Mouse (Mus musculus): ENCODE data around the gene Igfbp4. TPM values are rescaled to one million over a fixed set of nuclear protein-coding genes. Genes with fewer than 3 reads are reported as not detected.

Igfbp4 gene
- total RNA-seq, 2 experiments from 2014 or later = 78.1 to 83.3 TPM

DNA sequence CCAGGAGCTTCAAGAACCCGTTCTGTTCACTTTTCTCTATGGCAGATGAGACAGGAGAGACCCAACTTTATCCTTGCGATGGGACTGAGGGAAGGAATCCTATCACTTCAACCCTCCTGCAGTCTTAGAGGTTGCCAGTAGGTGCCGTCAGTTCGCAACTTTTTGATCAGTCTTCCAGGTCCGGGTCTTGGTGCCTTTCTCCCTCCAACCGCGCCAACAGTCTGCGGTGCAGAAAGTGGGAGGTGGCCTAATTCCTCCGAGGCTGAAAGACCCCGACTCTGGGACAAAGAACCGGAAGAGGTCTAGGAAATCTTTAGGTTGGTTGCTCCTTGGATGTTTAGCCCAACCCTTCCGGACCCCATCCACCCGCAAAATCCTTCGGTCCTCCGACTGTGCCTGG, 1.3 kb upstream of the Igfbp4 start:
- intact Hi-C loops (cut with DNase I) = loop anchor here (2.0 to 5.0 kb wide), 3 partner anchors 57 to 109 kb away; partner anchors contain the start of gene Gjd3
- peak; percentile 81 to 86 for DNase-seq (ENCODE audit: extremely low spot score in 1 of 2, low spot score in 2 of 2)

DNA sequence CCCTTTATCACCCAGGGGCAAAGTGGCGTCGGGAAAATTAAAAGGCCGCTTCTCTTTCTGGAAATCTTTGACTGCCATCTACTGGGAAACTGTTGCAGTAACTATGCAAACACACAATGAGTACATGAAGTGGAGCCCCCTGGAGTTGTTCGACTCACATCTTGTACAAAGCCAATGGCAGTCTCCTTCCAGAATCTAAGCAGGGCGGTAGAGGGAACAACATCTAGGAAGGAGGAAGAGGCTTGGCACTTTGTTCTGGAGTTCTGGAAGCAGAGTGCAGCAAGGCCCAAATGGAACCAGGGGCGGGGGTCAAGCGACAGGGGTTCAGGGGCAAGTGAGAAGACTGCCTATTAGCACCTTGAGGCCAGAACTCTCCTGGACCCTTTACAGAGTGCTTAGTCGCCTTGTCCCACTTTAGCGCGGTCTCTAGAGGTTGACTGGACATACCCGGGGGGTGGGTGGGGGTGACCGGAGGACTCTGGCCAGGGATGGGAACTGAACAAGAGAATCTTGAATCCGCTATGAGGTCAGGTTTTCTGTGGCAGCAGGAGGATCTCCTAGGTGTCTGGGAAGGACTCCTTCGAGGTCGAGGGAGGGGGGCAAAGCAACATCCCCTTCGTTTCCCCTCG, 584 bp upstream of the Igfbp4 start:
- intact Hi-C loops (cut with DNase I) = loop anchor here (2.0 kb wide), 2 partner anchors 82 to 108 kb away; no protein-coding TSS in a partner anchor
- DNase-seq (ENCODE audit: extremely low spot score in 1 of 2, low spot score in 2 of 2) = peak; percentile 50 to 51

DNA sequence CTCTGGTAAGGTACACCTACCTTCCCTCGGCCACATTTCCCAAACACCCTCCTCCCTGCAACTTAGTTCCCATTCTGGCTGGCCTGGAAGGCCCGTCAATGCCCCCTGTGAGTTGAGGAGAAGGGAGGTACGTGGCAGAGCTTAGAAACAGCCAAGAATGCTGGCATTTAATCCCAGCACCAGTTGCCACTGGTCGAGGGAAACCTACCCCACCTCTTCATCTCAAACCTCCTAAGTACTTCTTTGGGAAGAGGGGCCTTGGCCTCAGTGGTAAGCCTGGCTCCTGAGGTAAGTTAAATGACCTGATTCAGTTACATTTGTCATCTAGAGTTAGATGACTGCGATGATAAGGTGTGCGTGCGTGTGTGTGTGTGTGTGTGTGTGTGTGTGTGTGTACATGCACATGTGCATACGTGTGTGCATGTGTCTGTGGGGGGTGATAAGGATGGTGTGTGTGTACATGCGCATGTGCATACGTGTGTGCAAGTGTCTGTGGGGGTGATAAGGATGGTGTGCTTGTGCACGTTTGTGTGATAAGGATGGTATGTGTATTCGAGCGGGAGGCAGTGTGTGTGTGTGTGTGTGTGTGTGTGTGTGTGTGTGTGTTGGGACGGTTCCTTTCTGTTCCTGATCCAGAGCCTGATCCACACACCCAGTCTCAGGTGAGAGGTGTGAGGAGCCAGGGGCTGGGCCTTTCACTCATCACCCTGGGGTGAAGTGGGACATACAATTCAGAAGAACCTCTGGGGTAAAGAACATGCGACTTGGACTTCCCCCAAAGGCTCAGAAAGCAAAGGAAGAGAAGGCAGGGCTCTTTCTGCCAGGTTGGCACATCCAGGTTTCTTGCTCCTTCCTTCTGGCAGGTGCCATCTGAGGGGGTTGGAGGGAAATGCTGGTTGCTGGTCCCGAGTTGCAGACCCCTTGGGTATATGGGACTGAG, 1.1 kb downstream of the Igfbp4 start:
- DNase-seq (ENCODE audit: extremely low spot score in 1 of 2, low spot score in 2 of 2) = no peak
- intact Hi-C loops (cut with DNase I) = loop anchor here (2.0 kb wide), 2 partner anchors 81 to 107 kb away; no protein-coding TSS in a partner anchor

DNA sequence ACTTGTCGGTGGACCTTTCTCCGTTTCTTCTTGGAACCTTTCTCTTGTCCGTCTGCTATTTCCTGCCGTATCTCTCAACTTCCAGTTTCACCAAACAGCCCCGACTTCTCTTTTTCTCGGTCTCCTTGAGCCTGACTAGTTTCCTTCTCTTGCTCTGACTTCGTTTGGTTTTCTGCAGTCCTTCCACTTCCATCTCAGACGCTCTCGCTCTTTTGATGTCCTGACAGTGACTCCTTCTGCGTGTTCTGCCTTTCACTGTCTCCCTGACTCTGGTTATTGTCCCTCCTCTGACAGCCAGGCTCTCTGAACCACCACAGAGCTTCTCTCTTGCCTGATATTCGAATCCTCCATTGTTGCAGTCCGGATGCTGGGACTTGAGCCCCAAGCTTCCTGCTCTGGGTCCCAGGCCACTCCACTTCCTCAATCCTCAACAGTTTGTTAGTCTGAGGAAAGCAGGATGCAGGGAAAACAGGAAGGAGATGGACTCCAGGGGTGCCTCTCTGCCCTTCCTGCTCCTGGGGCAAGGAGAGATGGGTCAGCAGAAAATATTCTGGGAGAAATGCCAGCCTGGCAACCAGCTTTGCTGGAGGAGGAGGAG, 1.9 kb downstream of the Igfbp4 start:
- peak in 1 of 2 experiments; percentile 64 for DNase-seq (ENCODE audit: extremely low spot score in 1 of 2, low spot score in 2 of 2)
- intact Hi-C loops (cut with DNase I) = no loop called here

DNA sequence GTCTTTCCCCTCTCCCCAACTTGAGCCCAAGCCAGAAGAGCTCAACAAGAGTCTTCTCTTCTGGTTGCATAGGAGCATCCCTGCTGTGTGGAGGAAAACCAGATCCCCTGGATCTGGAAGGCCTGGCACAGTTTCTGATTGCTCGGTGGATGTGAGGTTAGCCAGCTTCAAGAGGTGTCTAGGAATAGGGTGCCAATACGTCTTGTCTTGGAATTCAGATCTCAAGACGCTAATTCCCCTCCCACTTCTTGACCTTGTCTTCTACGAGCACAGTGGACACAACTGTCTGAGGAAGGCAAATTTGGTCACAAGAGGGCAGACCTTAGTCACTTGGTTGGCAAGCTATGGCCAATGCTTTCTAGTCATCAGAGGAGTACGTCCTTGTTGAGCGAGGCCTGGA, 2.6 kb downstream of the Igfbp4 start:
- intact Hi-C loops (cut with DNase I) = no loop called here
- DNase-seq (ENCODE audit: extremely low spot score in 1 of 2, low spot score in 2 of 2) = no peak

DNA sequence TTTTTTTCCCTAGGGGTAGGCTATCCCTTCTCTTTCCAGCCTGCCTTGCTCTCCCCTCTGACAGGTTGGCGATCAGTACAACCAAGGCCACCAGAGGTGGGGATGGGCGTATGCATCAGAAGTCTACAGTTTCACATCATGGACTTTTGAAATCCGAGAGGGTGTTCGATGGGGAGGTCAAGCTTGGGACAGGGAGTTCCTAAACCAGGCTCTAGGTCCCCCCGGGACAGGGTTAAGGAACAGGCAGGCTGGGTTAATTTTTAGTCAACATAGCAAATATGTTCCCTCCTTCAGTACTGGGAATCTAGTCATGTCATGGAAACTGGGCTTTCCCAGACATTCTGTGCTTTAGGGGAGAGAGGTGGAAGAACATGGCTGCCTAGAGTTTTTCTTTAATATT, 3.3 kb downstream of the Igfbp4 start:
- no peak for DNase-seq (ENCODE audit: extremely low spot score in 1 of 2, low spot score in 2 of 2)
- intact Hi-C loops (cut with DNase I) = no loop called here

DNA sequence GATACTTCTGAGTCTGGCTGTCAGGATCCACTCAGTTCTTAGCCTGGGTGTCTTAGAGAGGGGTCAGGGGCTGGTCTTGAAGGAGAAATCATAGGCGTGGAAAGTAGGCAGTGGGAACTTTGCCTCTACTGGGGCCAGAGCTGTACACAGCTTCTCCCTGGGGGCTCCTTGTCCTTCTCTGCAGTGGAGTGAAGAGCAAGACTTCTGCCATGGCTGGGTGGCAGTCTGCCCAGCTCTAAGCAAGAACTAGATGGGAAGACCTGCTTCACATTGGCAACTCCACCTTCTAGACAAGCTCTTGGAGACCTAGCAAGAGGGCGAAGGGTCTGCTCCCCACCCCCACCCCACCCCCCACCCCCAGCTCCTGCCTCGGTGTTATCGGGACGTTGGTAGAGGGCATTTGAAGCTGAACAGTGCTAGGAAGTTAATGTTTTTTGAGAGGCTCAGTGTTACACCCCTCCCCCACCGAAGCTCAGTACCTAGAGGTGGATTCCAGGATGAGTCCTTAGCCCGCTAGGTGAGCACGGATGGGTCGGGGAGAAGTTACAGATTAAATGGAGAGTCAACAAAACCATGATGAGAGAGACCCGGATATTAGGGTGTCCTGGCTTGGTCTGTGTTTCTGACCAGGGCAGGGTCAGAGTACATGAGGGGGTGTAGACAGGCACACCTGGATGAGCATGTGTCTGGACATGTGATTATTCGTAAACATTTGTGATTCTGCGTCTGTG, 4.3 kb downstream of the Igfbp4 start:
- no peak for DNase-seq (ENCODE audit: extremely low spot score in 1 of 2, low spot score in 2 of 2)
- intact Hi-C loops (cut with DNase I) = no loop called here

DNA sequence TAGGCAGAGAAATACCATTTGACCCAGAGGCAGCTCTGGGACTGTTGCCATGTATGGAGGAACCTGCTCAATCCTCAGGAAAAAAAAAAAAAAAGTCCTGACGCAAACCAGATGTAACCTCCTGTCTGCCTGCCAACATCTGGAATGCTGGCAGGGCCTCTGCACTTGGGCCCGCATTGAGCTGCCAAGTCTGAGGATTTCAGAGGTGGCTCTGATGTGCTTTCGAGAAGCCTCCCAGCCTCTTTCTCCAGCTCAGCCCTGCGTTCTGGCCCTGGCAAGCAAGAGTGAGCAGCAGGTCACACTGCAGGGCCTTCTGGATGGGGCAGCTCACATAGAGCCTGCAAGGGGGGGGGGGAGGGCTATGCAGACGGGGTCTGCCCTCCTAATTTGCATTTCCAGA, 6.1 kb downstream of the Igfbp4 start:
- intact Hi-C loops (cut with DNase I) = no loop called here
- DNase-seq (ENCODE audit: extremely low spot score in 1 of 2, low spot score in 2 of 2) = peak in 1 of 2 experiments; percentile 67

DNA sequence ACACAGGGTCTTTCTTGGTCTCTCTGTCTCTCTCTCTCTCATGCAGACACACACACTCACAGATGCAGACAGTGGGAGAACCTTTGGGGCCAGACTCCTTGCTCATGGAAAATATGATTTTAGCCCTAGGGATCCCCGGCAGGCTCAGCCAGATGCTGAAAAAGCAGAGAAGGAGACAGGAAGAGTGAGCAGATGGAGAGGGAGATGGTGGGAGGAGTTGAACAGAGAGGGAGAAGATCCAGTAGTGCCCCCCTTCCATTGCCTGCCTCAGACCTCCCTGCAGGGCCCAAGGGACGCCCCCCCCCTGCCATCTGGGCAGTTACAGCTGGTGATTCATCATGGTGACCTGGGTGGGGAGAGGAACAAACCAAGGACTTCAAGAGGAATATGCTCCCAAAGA, 6.6 kb downstream of the Igfbp4 start:
- DNase-seq (ENCODE audit: extremely low spot score in 1 of 2, low spot score in 2 of 2) = no peak
- intact Hi-C loops (cut with DNase I) = no loop called here

DNA sequence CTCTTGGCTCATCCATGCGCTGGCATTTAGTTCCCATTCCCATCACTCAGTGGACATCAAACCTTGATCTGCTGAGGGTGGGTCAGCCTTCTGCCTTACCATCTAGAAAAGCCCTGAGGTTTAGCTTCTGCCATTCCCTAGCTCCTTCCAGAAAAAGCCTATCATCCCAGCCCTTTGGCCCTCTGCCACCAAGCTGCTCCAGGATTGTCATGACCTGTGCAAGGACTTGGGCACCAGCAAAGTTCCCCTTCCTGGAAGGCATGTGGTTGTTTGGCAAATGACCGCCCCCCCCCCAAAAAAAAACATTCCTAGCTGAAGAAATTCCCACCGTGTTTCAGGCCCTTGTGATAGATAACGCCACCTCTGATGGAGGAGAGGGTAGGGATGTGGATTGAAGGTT, 14.1 kb downstream of the Igfbp4 start:
- intact Hi-C loops (cut with DNase I) = no loop called here
- DNase-seq (ENCODE audit: extremely low spot score in 1 of 2, low spot score in 2 of 2) = no peak

DNA sequence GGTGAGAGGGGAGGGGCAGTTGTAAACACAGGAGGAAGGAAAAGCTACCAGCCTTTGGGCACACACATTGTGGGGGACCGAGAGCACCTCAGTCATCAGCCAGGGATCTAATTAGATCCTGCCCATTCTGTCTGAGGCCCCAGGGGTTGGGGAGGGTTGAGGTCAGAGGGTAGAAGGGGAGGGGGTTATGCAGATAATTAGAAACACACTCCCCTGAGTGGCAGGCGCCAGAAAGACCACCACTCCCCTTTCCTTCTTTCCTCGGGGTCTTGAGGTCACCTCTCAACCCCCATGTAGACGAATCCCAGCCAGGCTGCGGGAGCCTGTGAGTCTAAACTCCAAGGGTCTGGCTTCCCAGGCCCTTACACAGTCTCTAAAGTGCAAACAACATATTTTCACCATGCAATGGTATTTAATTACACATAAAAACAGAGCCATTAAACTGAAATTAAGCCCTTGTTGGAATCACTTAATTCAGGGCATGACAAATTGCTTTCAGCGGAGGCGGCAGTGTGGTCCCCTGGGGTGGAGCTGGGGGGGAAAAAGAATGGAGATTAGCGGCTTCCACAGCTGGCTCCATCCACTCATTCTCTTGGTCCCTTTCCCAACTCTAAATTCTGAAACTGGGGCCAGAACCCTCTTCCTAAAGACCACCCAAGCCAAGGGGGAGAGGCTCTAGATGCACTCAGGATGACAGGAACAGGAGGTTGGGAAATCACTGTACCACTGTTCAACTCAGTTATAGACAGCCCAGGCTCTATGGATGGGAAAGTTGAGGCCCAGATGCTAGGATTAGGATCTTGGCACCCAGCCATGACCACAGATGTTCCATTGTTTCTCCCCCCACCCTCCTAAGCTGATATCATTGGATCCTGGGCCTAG, 14.8 kb downstream of the Igfbp4 start:
- DNase-seq (ENCODE audit: extremely low spot score in 1 of 2, low spot score in 2 of 2) = no peak
- intact Hi-C loops (cut with DNase I) = no loop called here

DNA sequence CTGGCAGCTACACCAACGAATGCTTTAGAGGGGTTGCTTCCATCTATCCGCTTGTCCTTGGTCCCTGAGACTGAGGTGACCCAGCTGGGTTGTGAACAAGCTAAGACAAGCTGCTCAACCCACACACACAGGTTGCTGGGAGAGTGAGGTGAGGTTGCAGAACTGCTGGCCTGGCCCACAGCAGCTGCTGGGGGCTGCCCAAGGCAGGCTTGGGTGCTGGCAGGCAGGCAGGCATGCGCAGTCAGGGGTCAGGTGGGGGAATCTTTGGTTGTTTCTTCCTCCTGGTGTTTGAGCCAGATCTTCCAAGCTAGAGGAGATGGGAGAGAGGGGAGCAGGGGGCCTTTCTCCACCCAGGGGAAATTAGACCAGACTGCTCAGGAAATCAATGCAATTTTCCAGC, 19.4 kb downstream of the Igfbp4 start:
- intact Hi-C loops (cut with DNase I) = no loop called here

DNA sequence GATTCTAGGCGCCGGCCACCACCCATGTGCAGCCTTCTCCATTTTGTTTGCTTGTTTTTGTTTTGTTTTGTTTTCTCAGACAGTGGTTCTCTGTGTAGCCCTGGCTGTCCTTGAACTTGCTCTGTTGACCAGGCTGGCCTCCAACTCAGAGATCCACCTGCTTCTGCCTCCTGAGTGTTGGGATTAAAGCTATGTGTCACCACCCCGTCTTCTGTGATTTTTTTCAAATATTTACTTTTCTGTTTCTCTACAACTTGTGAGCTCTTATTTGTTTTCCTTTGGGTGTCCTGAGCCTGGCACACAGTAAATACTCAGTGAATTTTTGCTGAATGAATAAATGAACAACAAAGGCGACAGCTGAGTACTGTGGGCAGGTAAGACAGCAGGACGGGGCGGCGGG, 21.6 kb downstream of the Igfbp4 start:
- intact Hi-C loops (cut with DNase I) = no loop called here
- no peak for DNase-seq (ENCODE audit: extremely low spot score in 1 of 2, low spot score in 2 of 2)

More for the DNA sequence above, 19.4 kb downstream of the Igfbp4 start:
- no peak for DNase-seq (ENCODE audit: extremely low spot score in 1 of 2, low spot score in 2 of 2)

DNA sequence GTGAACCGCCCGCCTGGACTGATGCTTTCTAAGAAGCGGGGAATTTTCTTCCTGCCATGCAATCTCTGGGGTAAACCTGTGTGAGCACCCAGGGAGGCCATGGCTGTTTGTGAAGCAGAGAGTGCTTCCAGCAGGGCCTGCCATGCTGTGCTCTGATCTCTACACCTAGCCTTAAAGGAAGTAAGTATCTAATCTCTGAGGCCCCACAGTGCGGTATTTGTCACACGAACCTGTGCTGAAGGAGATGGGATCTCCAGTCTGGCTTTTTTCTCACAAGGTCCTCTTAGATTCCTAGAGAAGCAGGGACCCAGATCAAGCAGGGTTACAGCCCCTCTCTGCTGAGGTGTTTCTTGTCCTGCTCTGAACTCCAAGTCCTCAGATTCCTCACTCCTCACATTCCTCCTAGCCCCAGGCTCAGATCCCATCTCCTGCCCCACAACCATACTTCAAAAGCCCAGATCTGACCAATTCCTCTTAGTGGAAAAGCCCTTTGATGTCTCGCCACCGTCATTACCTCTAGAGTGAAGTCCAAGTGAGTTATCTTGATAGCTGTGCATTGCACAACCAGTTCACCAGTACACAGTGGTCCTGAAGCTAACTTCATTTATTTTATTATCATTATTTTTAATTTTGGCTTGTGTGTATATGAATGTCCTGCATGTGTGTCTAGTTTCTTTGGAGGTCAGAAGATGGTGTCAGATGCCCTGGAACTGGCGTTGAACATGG, 22.5 kb downstream of the Igfbp4 start:
- intact Hi-C loops (cut with DNase I) = no loop called here
- no peak for DNase-seq (ENCODE audit: extremely low spot score in 1 of 2, low spot score in 2 of 2)

DNA sequence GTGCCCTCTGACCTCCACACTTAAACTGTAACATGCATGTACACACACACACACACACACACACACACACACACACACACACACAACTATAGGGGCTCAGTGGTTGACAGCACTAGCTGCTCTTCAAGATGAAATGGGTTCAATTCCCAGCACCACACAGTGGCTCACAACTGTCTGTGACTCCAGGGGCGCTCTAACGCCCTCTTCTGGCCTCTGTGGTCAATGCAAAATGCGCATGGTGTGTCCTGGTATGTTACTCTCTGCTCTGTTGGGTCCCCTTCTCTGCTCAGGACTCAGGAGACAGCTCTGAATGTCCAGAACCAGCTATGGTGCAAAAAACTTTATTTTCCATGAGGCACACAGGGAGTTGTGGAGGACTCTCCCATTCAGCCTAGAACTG, 24.3 kb downstream of the Igfbp4 start:
- intact Hi-C loops (cut with DNase I) = no loop called here

DNA sequence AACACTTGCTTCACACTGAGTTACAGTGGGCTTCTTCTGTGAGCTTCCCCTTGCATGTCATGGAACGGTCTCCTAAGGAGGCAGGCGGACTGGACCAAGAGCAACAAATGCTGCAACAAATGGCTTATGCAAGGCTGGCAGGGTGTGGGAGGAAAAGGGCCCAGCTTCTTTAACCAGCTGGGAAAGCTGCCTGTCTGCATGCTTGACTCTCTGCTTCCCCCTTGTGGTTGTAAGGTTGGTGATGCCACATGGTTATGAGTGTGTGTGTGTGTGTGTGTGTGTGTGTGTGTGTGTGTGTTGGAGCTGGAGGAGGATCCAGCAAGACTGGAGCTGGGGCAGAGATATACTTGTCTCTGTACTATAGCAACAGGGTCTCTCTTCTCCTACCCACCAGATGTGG, 24.9 kb downstream of the Igfbp4 start:
- intact Hi-C loops (cut with DNase I) = no loop called here
- DNase-seq (ENCODE audit: extremely low spot score in 1 of 2, low spot score in 2 of 2) = peak; percentile 79 to 86

More for the DNA sequence above, 24.3 kb downstream of the Igfbp4 start:
- no peak for DNase-seq (ENCODE audit: extremely low spot score in 1 of 2, low spot score in 2 of 2)

DNA sequence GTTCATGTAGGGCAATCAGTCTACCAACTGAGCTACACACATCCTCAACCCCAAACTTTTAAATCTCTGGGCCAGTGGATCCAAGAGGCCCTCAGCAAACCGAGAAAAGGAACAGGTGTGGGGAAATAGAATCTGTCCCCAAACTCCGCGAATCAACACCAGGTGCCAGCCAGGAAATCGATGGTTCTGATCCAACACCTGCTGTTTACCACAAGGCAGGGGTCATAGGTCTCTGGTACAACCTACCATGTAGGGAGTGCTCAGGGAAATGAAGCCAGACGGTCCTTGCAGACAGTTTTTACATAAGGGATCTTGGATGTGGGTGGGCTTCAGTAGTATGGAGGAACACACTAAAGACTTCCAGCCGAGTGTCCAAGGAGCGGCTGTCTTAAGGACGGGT, 26.5 kb downstream of the Igfbp4 start:
- no peak for DNase-seq (ENCODE audit: extremely low spot score in 1 of 2, low spot score in 2 of 2)
- intact Hi-C loops (cut with DNase I) = no loop called here

Measured in left cerebral cortex, postnatal 10 days (tissue).